Mouse (Mus musculus): ENCODE measurements around the gene Klhl31.

Gene Klhl31

GRCm38 (mm10) chr9:77624171-77624570, 12.1 kb upstream of the Klhl31 start:
- DNase-seq = no peak

DNA sequence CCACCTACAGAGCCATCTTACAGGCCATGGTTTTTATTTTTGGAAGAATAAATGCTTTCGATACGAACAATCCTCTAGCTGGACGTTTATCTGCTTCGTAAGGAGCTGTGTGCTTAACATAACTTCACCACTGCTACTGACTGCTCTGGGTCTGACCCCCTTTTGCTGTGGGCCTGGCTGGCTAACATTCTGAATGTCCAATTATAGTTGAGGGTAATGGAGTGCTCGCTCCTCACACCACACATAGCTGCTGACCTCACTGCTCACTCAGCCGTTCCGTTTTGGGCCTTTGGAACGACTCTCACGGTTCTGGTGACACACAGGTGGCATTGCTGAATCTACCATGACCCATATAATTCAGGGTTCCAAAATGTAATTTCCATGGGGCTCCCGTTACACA, 7.6 kb upstream of the Klhl31 start:
- DNase-seq = no peak

- DNase-seq = no peak
Observed at GRCm38 (mm10) chr9:77629708-77630107, 6.6 kb upstream of the Klhl31 start.

- DNase-seq = no peak
Observed at GRCm38 (mm10) chr9:77630764-77631163, 5.5 kb upstream of the Klhl31 start.

- no peak for DNase-seq
Observed at GRCm38 (mm10) chr9:77632432-77632831, 3.9 kb upstream of the Klhl31 start.

DNA sequence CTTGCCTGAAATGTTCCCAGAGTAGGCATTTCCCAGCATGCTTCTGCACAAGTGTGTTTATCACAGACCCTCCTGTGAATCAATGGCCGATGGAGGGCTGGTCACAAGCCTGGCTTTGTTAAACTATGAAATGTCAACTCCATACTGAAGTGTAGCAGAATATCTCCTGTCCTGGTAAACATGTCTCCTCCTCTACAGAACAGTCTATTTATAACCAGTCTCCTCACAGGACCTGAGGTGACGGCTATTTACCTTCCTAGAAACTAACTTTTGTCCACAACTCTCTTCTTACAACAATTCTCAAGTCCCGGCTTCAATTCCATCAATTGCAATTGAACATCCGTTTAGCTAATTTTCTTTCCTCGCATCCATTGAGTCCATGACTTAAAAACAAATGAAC, 297 bp upstream of the Klhl31 start:
- no peak for DNase-seq

DNA sequence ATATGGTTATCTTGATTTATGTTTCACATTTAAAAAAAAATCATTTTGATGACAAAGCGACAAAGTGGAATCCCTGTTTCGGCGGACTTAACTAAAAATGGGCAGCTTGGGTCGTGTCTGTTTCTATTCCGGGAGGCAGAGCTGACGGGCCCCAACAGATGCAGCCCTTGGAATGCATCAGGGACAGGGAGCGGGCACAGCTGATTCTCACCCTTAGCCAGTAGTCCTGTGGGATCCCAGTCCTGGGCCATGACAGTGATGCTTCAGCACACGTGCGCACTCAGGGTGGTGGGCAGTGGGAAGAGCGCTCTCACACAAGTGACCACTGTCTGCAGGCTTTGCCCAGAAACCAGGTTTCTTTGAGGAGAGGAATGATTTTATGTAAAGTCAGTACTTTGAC, 1.1 kb downstream of the Klhl31 start:
- DNase-seq = no peak

DNA sequence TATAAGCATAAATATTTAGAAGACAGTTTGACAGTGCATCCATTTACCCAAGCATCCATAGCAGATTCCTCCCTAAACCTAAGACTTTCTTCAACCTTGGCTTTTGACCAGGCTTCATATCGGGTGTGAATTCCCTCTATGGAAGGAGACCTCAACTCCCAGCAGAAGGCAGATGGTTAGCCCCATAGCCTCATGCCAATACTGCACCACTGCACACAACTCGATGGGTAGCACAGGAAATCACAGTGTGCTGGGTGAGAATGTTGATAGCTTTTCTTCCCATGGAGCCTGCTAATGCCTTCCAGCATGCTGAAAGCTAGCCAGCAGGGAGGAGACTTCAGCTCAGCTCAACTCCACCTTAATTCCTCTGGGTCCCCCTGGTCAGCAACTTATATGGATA, 8.9 kb downstream of the Klhl31 start:
- no peak for DNase-seq

DNA sequence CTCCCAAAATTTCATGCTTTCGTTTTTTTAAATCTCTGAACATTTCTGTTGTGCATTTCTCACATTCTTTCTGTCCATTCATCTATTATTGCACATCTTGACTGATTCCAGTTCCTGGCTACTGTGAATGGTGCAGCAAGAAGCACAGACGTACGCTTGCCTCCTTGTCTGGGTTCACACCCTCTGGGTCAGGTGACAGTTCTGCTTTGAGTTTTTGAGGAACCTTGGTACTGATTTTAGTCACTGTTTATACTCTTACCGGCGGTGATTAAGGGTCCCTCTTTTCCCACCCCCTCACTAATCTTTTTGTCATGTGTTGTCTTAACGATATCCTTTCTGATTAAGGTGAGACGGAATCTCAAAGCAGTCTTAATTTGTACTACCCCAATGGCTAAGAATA, 15.5 kb downstream of the Klhl31 start:
- DNase-seq = no peak

DNA sequence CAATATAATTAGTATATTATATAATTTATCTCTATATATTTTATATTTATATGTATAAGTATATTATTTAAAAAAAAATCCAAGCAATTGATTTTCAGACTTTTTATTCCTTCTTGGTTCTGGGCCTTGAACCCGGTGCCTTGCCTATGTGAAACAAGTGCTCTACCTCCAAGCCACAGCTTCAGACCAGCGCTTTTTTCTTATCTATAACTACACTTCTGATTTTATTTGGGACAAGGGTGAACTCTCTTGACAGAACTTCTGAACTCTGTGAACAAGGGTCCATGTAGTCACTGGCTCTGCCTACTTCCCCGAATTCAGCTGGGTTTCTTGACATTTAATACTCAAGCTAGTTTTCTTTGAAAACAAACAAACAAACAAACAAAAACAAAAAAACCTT, 17.6 kb downstream of the Klhl31 start:
- no peak for DNase-seq

- peak; percentile 7 to 25 for DNase-seq
Observed at GRCm38 (mm10) chr9:77655181-77655934, 19.1 kb downstream of the Klhl31 start.

DNA sequence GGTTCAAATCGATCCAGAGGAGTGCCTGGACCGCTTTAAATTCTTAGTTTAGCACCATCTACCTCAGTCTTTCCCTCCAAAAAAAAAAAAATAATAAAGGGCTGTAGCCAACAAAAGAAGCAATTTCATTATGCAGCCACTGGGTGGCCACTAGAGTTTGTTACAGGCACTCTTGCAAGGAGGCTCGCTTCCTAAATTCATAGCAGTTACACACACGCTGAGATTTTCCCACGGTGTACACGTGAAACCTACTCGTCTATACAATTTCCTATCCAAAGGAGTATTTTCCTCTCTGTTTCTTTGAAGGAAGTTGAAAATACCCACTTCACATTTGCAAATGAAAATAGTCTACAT, 19.6 kb downstream of the Klhl31 start:
- DNase-seq = peak; percentile 9 to 39

DNA sequence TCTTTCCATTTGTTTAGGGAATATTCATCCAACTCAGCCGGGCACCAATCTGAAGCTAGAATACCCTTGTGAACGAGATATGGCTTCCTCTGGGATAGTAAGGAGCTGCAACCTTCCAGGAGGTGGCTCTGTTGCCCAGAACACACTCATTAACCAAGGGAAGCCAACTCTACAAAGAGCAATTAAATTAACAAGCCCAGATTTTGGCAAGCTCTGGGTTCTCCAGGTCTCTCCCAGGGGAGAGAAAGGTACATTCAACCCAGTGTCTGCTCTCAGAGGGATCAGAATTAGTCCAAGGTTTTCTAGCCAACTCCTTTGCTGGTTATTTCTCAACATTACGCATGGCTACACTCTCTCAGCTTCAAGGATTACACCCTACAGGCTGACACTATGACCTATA, 26.6 kb downstream of the Klhl31 start:
- DNase-seq = no peak

GRCm38 (mm10) chr9:77670095-77670494, 33.8 kb downstream of the Klhl31 start:
- DNase-seq = no peak

- DNase-seq = no peak
Observed at GRCm38 (mm10) chr9:77671004-77671403, 34.7 kb downstream of the Klhl31 start.

GRCm38 (mm10) chr9:77673218-77673617, 36.9 kb downstream of the Klhl31 start:
- DNase-seq = no peak

- DNase-seq = no peak
Observed at GRCm38 (mm10) chr9:77673986-77674385, 37.7 kb downstream of the Klhl31 start.

GRCm38 (mm10) chr9:77684938-77685337, 48.6 kb downstream of the Klhl31 start:
- no peak for DNase-seq

- no peak for DNase-seq
Observed at GRCm38 (mm10) chr9:77685825-77686500, 49.7 kb downstream of the Klhl31 start.

DNA sequence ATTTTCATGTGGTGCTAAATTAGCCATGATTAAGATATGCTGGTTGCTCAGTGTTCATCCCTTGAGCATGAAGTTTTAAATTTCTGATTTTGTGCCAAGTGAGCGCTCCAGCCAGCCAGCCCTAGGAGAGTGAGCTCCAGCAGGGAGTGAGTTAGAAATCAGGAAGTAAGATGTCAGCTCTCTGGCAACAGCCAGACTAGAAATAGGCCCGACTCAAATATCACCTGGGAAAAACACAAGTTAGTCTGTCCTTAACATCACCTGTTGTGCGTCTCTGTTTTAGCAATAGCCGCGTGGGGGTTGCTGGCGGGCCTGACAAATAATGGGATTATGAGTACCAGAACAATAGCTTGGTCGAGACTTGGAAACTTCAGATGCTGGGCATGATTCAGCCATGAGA, 56.4 kb downstream of the Klhl31 start:
- DNase-seq = no peak

DNA sequence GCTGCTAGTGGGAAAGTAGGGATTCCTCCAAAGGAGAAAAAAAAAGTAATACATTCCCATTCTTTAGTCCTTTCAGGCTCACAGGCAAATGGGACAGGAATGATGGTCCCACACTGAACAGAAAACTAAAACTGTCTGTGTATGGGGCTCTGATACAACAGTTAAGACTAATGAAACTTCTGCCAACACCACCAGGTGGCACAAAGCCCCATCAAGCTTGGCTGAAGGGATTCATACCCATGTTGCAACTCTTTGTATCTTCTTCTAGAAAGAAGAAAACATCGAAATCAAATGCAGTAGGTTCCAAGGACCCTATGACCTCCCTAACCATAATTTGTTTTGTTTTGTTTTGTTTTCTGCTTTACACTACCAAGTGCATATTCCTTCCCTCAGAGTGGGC, 57.1 kb downstream of the Klhl31 start:
- DNase-seq = no peak

DNA sequence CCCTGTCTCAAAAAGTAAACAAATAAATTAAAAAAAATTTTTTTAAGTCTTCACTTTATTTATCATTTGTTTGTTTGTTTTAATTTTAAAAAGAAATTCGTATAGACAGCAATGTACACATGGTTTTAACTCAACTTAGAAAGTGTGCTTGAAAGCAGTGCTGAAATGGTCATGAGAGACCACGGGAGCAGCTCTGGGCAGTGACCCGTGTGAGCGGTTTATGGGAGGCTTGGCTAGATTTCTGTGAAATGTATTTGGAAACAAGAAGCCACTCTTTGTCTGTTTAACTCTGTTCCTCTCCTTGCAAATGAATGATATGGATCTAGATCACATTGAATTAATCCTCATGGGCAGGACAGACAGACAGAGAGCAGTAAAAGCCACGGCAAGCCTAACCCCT, 59.3 kb downstream of the Klhl31 start:
- DNase-seq = no peak

DNA sequence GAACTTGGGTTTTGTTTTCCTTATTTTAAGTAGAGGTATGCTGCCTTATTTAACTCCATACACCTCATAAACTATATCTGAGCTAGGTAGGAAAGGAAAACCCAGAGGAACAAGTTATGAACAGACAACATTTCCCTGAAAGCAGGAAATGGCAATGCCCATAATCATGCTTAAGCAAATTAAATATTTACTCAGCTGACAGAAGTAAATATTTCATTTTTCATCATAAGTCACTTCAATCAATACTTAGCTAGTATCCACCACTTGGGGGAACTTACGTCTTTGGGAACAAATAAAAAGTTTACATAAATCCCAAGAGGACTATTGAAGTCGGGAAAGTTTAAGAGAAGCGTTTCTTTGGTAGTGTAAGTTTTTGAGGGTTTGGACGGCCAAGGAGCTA, 67.2 kb downstream of the Klhl31 start:
- no peak for DNase-seq

DNA sequence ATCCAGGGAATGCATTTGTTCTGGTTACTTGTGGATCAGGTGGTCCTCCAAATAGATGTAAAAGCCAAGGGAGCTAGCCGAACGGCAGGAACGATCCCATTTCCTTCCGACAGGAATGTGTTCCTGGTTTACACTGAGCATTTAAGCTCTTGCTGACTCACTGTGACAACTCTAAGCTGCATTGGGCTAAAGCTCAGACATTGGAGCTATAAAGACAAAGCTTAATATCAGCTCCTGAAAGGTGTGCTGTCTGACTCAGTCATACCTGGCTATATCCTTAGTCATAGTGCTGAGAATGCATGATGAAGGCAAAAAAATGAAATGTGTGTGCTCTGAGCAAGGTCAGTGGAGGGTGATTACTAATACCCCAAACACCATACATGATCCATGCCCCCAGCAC, 67.8 kb downstream of the Klhl31 start:
- DNase-seq = no peak

DNA sequence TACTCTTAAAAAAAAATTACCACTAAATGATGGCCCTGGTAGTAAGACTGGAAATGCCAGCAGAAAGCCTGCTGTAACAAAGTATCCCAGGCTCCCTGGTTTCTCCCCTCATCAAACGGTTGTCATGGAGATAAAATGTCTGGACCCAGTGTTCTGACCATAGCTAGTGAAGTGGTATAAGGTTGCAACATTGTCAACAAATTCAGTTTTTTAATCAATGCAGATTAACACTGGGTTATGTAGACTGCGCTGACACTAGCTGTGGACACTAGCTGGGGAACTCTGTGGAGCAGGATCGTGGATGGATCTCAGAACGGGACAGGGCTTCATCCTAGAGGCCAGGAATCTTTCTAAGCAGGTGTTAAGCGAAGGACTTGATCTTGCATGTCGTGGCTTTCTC, 70.2 kb downstream of the Klhl31 start:
- no peak for DNase-seq
